Mouse (Mus musculus) B cell, adult 62 days (primary cell): ENCODE results near the gene Ifi44. TPM values are rescaled to one million over a fixed set of nuclear protein-coding genes. Genes with fewer than 3 reads are reported as not detected.

Experiments
- total RNA-seq: library from RNA; stranded (reverse); gene quantifications from 4 replicates; pipeline ENCODE4 v1.2.4, GENCODE M21; 2023

Gene Ifi44
- total RNA-seq, result 0.17 TPM in 1 of 4 replicates, not detected in the others

GRCm38 (mm10) chr3:151749737-151750136 lies at the start of gene Ifi44:
Gene Ifi44 (minus strand): TSS chr3:151749960.

Other genes starting within 250 kb of the Ifi44 start
- gene Ifi44l, start 12.9 kb upstream of the Ifi44 start, total RNA-seq, result not detected in 4 replicates
- gene Ptgfr, start 87.7 kb upstream of the Ifi44 start, total RNA-seq, result not detected in 4 replicates